Mouse (Mus musculus) liver, adult 2 months (tissue): ENCODE results near the gene Gfod1.

Source experiments
- CTCF ChIP-seq: fragments of 200-500 bp; IDR thresholded peaks from 2 replicates; pipeline ENCODE4 v1.5.1; 2011; ENCODE audit warnings: low read depth, low read length, control low read depth
- POLR2A ChIP-seq: fragments of 200-500 bp; IDR thresholded peaks from 2 replicates; pipeline ENCODE4 v1.6.1; 2011; ENCODE audit warnings: low read length, control low read depth; ENCODE audit not compliant: insufficient read depth; ENCODE audit errors: extremely low read depth

DNA sequence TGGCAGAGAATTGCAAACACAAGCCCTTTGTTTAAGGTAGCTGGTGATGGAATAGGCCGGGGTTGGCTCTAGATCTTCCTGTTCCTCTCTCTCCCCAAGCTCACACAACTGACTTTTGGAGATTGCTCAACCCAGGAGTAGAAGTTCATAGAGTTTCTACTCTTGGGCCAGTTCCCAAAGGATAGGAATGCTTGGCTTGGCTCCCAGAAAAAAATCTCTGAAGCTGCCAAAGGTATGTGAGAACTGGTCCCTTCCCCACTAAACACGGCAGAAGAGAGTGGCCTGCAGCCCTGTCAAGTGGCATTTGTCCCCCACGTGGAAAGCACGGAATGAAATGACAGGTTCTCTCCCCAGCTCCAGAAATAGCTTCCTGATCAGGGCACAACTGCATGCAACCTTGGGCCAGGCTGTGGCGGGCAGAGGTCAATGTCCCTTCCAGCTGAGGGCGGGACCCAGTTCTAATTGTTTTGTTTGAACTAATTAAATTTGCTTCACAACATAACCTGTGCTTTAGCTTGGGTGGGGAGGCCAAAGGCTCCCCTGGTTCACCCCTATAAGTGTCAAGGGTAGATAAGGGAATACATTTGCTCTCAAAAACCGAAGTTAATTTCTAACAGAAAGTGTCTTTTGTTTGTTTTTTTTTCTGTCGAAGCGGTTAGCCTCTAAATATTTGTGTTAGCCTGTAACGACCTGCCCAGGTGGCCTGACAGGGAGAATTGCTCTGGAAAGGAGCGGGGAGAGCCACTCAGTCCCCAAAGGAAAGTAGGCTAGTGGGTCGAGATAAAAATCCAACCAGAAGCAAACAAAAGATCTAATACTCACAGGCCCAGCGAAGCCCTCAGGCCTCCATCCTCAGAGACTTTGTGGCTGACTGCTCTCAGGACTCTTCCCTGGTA lies 71.8 kb downstream of the Gfod1 start:
- TF ChIP-seq CTCF (no peak), POLR2A (no peak)
